Mouse (Mus musculus): ENCODE data around the gene Sphk2.
A peak's percentile ranks its signal among the peaks of the same experiment; 100 is the strongest.

- TF ChIP-seq POLR2A (IDR thresholded peaks at IDR 0.05; ENCODE audit: borderline replicate concordance, insufficient read depth, low read length), result peak; percentile 47; the same call in 1 of the 2 replicates
- no peak for TF ChIP-seq CTCF (IDR thresholded peaks at IDR 0.05; ENCODE audit: borderline replicate concordance, insufficient read depth, low read depth, low read length)
Measured at GRCm38 (mm10) chr7:45705873-45706281, 11.9 kb downstream of the Sphk2 start.
